Mouse (Mus musculus) cerebellum, adult 8-10 months (tissue): ENCODE results near the gene Gdpd1.
A peak's percentile ranks its signal among the peaks of the same experiment; 100 is the strongest.
"Not testable (repeated sequence)": the region's sequence is repeated elsewhere in the genome, so short reads cannot be mapped to it uniquely, and the experiment has no call there.

Experiments
- DNase-seq: peaks from one replicate; pipeline ENCODE4 v3.0.0; 2022

The Gdpd1 gene

DNA sequence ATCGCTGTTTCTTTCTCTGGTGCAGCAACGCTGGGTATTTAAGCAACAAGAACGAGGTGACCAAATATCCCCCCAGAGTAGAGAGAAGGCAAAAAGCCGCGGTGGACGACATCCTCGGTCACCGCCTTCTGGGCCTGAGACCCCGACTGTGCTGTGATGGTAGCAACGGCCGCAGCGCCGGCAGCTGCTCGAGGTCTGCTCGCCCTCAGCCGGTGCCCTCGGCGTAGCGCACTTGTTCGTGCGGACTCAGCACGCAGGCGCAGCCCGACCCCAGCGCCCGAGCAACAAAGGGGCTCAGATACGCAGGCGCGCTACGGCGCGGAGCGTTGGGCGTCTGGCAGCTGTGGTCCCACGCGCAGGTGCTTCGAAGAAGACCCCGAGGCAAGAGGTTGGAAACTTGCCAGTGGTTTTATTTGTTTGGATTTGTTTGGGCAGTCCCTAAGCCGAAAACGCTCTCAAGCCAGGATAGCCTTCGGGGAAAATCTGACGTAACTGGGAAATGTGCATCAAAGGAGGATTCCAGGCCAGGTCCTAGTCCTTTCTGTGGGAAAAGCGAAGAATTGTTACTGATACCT is at the start of gene Gdpd1:
Gene Gdpd1 (minus strand): TSS at position 197 of the 575 bp plus-strand sequence.
- DNase-seq, result peak; percentile 86

- DNase-seq, result no peak
Measured at GRCm38 (mm10) chr11:87121864-87122263, 48.0 kb upstream of the Gdpd1 start.

DNA sequence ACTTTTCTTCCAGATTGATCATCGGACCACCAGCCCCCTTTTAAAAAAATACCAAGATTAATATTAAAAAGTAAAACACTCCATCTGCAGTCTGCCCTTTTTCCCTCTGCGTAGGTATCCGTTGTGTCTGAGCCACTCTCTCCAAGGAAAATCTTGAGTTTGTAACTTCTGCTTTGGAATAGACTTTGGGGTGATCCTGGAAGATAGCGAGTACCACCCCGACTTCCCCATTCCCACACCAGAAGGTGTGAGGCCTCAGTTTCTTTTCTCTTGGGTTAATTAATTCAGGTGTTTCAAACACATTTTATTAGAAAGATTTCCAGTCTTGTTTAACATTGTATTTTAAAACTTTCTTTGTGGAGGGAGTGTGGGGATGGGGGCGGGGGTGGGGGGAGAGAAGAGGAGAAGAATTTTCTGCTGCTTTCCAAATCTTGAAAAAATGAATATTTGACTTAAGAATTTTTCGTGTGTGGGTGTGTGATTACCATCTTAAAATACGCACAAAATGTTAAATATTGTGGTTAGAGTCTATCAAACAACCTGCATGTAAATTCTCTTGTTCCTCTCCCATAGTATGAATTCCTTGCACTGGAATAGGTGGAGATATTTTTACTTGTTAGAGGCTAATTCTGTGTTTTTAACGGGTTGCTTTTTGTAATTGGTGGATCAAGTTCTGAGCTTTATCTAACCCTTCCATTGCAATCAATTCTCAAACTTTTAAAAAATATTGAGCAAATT is 36.5 kb upstream of the Gdpd1 start:
- no peak for DNase-seq

- no peak for DNase-seq
Measured at GRCm38 (mm10) chr11:87109519-87110171, 35.8 kb upstream of the Gdpd1 start.

DNA sequence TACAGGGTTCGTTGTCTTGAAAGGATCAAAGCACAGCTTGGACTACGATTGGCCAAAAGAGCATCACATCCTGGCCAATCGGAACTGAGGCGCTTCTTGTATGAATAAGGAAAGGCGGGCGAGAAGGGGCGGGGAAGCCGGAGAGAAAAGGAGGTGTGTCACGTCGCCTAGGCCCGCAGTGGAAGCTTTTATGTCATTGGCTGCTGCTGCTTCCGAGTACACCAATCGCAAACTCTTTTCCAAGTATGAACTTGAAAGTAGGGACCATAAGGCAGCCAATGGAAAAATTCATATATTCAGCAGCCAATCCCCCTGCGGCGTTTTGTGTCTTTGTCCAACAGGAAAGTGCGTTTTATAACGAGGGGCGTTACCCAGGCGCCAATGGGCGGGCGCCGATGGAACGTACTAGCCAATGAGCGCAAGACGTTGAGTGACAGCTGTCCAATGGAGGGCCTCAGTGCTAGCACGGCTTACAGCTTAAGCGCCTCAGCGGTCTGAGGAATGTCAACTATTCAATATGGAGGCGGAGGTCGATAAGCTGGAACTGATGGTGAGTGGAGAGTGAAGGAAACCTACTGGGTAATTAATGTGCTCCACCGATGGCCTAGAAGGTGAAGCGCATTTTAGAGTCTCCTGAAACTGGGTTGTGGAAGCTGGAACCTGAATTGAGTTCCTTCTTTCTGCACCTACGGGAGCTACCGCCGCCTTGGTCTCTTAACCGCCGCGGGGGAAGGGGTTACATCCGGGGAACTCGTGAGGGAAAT is 35.1 kb upstream of the Gdpd1 start, which contains the start of gene Ska2:
Gene Ska2 (plus strand): TSS at position 480 of the 764 bp plus-strand sequence.
- DNase-seq, result peak; percentile 95

GRCm38 (mm10) chr11:87108409-87108754 is 34.5 kb upstream of the Gdpd1 start, which contains the start of gene Prr11:
Gene Prr11 (minus strand): TSS chr11:87108708.
- no peak for DNase-seq

GRCm38 (mm10) chr11:87087142-87087541 is 13.3 kb upstream of the Gdpd1 start:
- DNase-seq, result no peak

DNA sequence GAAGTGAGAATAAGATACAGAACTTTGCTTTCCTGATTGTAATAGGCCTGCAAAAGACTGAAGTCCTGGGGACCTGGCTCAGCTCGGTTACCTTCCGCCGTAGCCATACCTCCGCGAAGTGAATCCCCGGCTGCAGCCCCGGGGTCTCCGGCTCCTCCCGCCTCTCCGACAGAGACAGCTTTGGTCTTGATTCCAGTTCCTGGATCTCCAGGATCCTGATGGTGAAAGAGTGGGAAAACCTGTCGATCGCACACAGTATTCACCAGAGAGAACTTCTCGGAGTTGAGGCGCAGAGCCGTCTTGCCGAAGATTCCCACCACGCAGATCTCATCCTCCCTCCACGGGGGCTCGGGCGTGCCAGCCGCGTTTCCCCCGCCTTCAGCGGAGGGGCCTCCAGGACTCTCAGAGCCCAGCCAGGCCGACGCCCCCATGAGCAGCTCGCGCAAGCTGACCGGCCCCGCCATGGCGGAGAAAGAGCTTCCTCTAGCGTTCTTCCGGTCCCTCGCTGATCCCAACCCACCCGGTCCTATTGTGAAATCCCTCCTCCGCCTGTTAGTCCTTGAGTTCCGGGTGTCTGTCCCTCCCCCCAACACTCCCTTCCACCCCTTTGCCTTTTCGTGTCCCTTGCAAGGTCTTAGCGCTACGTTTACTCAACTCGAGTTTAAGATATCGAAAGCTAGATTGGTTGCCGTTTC is 12.6 kb upstream of the Gdpd1 start, which contains the start of gene Smg8:
Gene Smg8 (minus strand): TSS at position 485 of the 695 bp plus-strand sequence.
- DNase-seq, result peak; percentile 76

DNA sequence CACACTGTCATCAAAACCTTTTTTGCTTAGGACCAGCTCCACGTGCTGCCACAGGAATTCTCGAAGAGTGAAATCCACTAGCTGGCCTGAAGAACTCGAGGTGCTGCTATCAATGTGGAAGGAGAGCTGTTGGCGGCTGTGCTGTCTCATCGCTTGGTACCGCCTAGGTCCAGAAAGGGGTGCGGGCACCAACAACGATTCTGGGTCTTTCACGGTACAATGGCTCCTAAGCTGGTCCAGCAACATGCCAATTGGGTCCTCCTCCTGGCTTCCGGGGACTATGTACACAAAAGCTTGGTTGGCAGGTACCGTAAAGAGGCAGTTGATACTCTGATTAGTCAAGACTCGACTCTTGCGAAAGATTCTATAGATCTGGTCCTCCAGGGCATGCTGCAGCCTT is 11.6 kb upstream of the Gdpd1 start:
- no peak for DNase-seq

GRCm38 (mm10) chr11:87083712-87084111 is 9.8 kb upstream of the Gdpd1 start:
- no peak for DNase-seq

DNA sequence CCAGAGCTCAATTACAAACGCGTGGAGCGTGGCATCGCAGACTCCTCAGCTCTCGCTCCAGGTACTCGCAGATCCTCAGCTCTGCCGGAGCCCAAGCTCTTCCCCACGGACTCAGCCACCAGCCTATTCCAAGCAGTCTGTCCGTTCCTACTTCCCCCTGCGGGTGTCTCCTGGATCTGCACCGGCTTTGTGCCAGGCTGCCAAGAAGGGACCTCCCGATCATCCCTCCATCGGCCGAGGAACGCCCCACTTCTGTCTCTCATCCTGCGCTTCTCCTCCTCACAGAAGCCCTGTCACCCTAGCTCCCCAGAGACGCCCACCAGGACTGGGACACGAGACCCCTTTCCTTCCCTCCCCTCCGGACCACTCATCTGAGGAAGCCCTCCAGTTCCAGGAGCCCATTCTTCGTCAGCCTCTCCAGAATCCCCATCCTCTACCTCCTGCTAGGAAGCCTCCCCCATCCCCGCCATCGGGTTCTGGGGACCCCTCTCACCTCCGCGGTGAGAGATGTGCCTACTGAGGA is 458 bp downstream of the Gdpd1 start:
- DNase-seq, result peak; percentile 75

- no peak for DNase-seq
Measured at GRCm38 (mm10) chr11:87062087-87062486, 11.8 kb downstream of the Gdpd1 start.

- DNase-seq, result no peak
Measured at GRCm38 (mm10) chr11:87060410-87060809, 13.5 kb downstream of the Gdpd1 start.

GRCm38 (mm10) chr11:87056286-87056685 is 17.6 kb downstream of the Gdpd1 start:
- DNase-seq, result no peak

- not testable (repeated sequence) for DNase-seq
Measured at GRCm38 (mm10) chr11:87048900-87049299, 25.0 kb downstream of the Gdpd1 start.

- DNase-seq, result no peak
Measured at GRCm38 (mm10) chr11:87046968-87047367, 26.9 kb downstream of the Gdpd1 start.

GRCm38 (mm10) chr11:87043052-87043451 is 30.8 kb downstream of the Gdpd1 start:
- DNase-seq, result no peak

DNA sequence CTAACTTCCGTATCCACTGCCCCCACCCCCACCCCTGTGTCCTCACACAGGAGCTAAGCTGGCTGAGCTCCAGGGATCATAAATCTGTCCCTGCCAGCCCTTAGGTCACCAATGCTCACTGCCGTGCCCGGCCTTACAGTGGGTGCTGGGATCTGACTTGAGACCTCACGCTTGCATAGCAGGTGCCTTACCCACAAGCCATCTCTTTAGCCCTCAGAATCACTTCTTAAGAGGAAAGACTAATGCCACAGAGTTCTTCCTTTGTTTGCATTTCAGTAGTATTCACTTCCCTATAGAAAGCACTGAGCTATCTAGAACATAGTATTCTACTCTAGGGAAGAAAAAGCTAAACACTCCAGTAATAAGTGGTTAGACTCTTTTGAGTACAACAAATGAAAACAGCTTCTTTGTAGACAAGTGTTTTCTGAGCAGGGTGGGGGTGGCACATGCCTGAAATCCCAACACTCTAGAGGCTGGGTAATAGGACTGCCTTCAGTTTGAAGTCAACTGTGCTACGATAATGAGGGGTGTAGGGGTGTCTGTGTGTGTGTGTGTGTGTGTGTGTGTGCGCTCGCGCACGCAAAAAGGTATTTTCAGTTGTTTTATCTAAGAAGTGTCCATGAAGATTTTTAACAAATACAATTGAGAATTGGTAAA is 34.4 kb downstream of the Gdpd1 start:
- no peak for DNase-seq

GRCm38 (mm10) chr11:87036180-87036579 is 37.7 kb downstream of the Gdpd1 start:
- no peak for DNase-seq

- no peak for DNase-seq
Measured at GRCm38 (mm10) chr11:87028212-87028611, 45.6 kb downstream of the Gdpd1 start.

GRCm38 (mm10) chr11:87026096-87026875 is 47.6 kb downstream of the Gdpd1 start:
- DNase-seq, result no peak
